Mouse (Mus musculus): ENCODE data around the gene Banp. TPM values are rescaled to one million over a fixed set of nuclear protein-coding genes. Genes with fewer than 3 reads are reported as not detected.

Gene Banp
- polyA plus RNA-seq, 1 experiment from 2014 or later: 40.2 TPM

- no peaks in the 10 kb centered on the region for H3K9me3 ChIP-seq (ENCODE audit: control insufficient read depth, low read length)
Measured at GRCm38 (mm10) chr8:121962892-121963291, 13.3 kb downstream of the Banp start.

GRCm38 (mm10) chr8:121964716-121965512, 15.4 kb downstream of the Banp start:
- no peak overlapping the region for H3K4me2 ChIP-seq
- WGBS: 84% methylated on average over 8 of the region's 8 CpGs
- peaks cover 35% of the 10 kb centered on the region for H3K4me1 ChIP-seq (replicated peaks; ENCODE audit: control insufficient read depth, insufficient read depth, low read length)
- H3K9me3 ChIP-seq (ENCODE audit: control insufficient read depth, low read length): no peaks in the 10 kb centered on the region
- no peak overlapping the region for H3K27ac ChIP-seq (ENCODE audit: low read depth, low read length)
- H3K4me3 ChIP-seq (ENCODE audit: low read depth, low read length): no peak overlapping the region
- no peaks in the 10 kb centered on the region for H3K27me3 ChIP-seq (replicated peaks; ENCODE audit: control insufficient read depth, insufficient read depth, low read length)
- ATAC-seq (replicated peaks; ENCODE audit: low FRiP score) (no peak), DNase-seq (ENCODE audit: low spot score) (no peak)
- peaks cover 4% of the 10 kb centered on the region; the same call in 1 of the 2 replicates for H3K36me3 ChIP-seq (ENCODE audit: control insufficient read depth, insufficient read depth, low read length)
- no peak overlapping the region for H3K9ac ChIP-seq (ENCODE audit: low read depth, low read length)

More at GRCm38 (mm10) chr8:121962892-121963291, 13.3 kb downstream of the Banp start:
- Histone ChIP-seq H3K36me3 (ENCODE audit: control insufficient read depth, insufficient read depth, low read length) (peaks cover 4% of the 10 kb centered on the region; the same call in 1 of the 2 replicates), H3K27ac (ENCODE audit: low read depth, low read length) (no peak overlapping the region), H3K4me3 (ENCODE audit: low read depth, low read length) (no peak overlapping the region), H3K27me3 (replicated peaks; ENCODE audit: control insufficient read depth, insufficient read depth, low read length) (no peaks in the 10 kb centered on the region), H3K4me1 (replicated peaks; ENCODE audit: control insufficient read depth, insufficient read depth, low read length) (peaks cover 25% of the 10 kb centered on the region), H3K9ac (ENCODE audit: low read depth, low read length) (no peak overlapping the region), H3K4me2 (no peak overlapping the region)
- 61% methylated on average over 3 of the region's 3 CpGs for WGBS
- DNase-seq (ENCODE audit: low spot score) (no peak), ATAC-seq (replicated peaks; ENCODE audit: low FRiP score) (no peak)

DNA sequence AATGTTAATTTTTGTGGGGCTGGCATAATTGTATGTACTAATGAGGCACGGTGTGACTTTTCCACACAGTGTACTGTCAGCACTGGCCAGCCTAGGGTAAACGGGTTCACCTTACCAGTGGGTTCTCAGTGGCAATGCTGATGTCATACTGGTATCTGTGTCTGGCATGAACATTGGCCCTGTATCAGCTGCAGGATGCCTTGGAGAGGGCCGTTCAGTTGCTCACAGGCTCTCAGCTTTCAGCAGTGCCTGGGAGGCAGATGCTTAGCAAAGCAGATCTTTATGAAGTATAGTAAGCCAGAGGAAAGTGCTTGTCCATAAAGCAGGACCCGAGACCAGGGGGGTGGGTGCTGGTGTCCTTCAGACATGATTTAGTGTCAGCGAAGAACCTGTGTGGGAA, 16.6 kb downstream of the Banp start:
- Histone ChIP-seq H3K36me3 (ENCODE audit: control insufficient read depth, insufficient read depth, low read length) (peaks cover 4% of the 10 kb centered on the region; the same call in 1 of the 2 replicates), H3K9me3 (ENCODE audit: control insufficient read depth, low read length) (no peaks in the 10 kb centered on the region), H3K4me3 (ENCODE audit: low read depth, low read length) (no peak overlapping the region), H3K4me1 (replicated peaks; ENCODE audit: control insufficient read depth, insufficient read depth, low read length) (peaks cover 38% of the 10 kb centered on the region), H3K27me3 (replicated peaks; ENCODE audit: control insufficient read depth, insufficient read depth, low read length) (no peaks in the 10 kb centered on the region), H3K27ac (ENCODE audit: low read depth, low read length) (no peak overlapping the region), H3K4me2 (no peak overlapping the region), H3K9ac (ENCODE audit: low read depth, low read length) (no peak overlapping the region)
- DNase-seq (ENCODE audit: low spot score) (no peak), ATAC-seq (replicated peaks; ENCODE audit: low FRiP score) (no peak)
- 72% methylated on average over 5 of the region's 5 CpGs for WGBS

DNA sequence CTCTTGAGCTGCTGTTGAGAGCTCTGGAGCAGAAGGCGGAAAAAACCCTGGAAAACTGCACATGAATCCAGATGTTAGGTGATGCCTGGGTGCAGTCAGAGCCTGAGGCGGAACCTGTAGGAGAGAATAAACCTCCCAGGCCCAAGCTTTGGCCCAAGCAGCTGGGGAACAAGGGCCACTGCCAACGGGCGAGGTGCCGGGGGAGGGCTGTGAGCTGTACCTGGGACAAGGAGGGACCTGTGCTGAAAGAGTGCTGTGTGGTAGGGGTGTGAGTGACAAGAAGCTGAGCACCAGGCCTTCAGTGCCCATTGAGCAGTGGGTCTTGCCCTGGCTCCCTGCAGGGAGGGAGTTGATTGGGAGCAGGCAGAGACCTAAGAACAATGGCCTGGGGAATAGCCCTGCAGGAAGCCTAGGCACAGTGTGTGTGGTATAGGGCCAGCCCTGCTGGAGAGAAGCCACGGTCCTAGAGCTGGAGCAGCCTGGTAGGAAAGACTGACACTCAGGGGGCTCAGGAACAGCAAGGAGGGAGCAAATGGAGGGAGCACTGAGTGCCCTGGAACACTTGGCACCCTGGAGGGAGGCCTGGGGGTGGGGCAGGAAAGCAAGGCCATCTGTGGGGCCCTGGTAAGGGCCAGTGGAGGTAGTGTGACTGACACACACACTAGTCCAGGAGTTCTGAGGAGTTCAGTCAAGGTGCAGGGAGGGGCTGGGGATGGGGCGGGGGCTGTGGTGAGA, 17.3 kb downstream of the Banp start:
- peaks cover 7% of the 10 kb centered on the region for H3K36me3 ChIP-seq (ENCODE audit: control insufficient read depth, insufficient read depth, low read length)
- WGBS: 68% methylated on average over 7 of the region's 7 CpGs
- H3K9ac ChIP-seq (ENCODE audit: low read depth, low read length): peak overlapping the region; percentile 3; the same call in 1 of the 2 replicates
- no peak overlapping the region for H3K4me3 ChIP-seq (ENCODE audit: low read depth, low read length)
- H3K27ac ChIP-seq (ENCODE audit: low read depth, low read length): 0 out of 2 replicates have a peak overlapping the region, but pooled peaks have one; percentile 28
- DNase-seq (ENCODE audit: low spot score) (no peak), ATAC-seq (replicated peaks; ENCODE audit: low FRiP score) (peak; percentile 58)
- no peaks in the 10 kb centered on the region for H3K27me3 ChIP-seq (replicated peaks; ENCODE audit: control insufficient read depth, insufficient read depth, low read length)
- no peak overlapping the region for H3K4me2 ChIP-seq
- H3K9me3 ChIP-seq (ENCODE audit: control insufficient read depth, low read length): no peaks in the 10 kb centered on the region
- H3K4me1 ChIP-seq (replicated peaks; ENCODE audit: control insufficient read depth, insufficient read depth, low read length): peaks cover 41% of the 10 kb centered on the region

DNA sequence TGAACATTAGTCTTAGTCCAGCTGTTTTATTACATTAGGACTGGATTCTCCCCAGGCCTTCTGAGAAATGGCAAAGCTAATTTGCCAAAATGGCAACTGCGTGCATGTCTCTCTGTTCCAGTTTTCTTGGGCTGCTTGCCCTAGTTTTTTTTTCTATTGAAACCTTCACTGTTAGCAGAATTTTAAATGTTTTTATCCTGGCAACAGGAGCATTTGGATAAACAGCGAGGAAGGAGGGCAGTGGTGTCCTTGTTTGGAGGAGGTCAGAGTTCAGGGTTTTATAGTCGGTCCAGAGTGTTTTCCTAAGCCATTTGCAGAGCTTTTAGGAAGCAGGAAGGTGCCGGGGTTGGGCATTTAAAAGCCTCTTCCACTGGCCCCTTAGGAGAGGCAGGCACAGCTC, 18.4 kb downstream of the Banp start:
- WGBS: 64% methylated on average over 4 of the region's 4 CpGs
- no peak for DNase-seq (ENCODE audit: low spot score)
- no peaks in the 10 kb centered on the region for H3K27me3 ChIP-seq (replicated peaks; ENCODE audit: control insufficient read depth, insufficient read depth, low read length)

GRCm38 (mm10) chr8:121968542-121968941, 19.0 kb downstream of the Banp start:
- no peaks in the 10 kb centered on the region for H3K27me3 ChIP-seq (replicated peaks; ENCODE audit: control insufficient read depth, insufficient read depth, low read length)
- H3K27ac ChIP-seq (ENCODE audit: low read depth, low read length): no peak overlapping the region
- peak; percentile 63 for ATAC-seq (replicated peaks; ENCODE audit: low FRiP score)
- 60% methylated on average over 4 of the region's 4 CpGs for WGBS
- no peak for DNase-seq (ENCODE audit: low spot score)
- H3K4me1 ChIP-seq (replicated peaks; ENCODE audit: control insufficient read depth, insufficient read depth, low read length): peaks cover 39% of the 10 kb centered on the region
- H3K9ac ChIP-seq (ENCODE audit: low read depth, low read length): 0 out of 2 replicates have a peak overlapping the region, but pooled peaks have one; percentile 37
- H3K4me3 ChIP-seq (ENCODE audit: low read depth, low read length): no peak overlapping the region
- H3K4me2 ChIP-seq: no peak overlapping the region
- H3K36me3 ChIP-seq (ENCODE audit: control insufficient read depth, insufficient read depth, low read length): peaks cover 8% of the 10 kb centered on the region
- no peaks in the 10 kb centered on the region for H3K9me3 ChIP-seq (ENCODE audit: control insufficient read depth, low read length)

More for the DNA sequence above, 18.4 kb downstream of the Banp start:
- no peak for ATAC-seq (replicated peaks; ENCODE audit: low FRiP score)
- no peak overlapping the region for H3K27ac ChIP-seq (ENCODE audit: low read depth, low read length)
- H3K9ac ChIP-seq (ENCODE audit: low read depth, low read length): 0 out of 2 replicates have a peak overlapping the region, but pooled peaks have one; percentile 37
- H3K4me2 ChIP-seq: no peak overlapping the region
- H3K4me3 ChIP-seq (ENCODE audit: low read depth, low read length): no peak overlapping the region
- H3K4me1 ChIP-seq (replicated peaks; ENCODE audit: control insufficient read depth, insufficient read depth, low read length): peaks cover 39% of the 10 kb centered on the region
- H3K36me3 ChIP-seq (ENCODE audit: control insufficient read depth, insufficient read depth, low read length): peaks cover 8% of the 10 kb centered on the region
- no peaks in the 10 kb centered on the region for H3K9me3 ChIP-seq (ENCODE audit: control insufficient read depth, low read length)

- no peaks in the 10 kb centered on the region for H3K27me3 ChIP-seq (replicated peaks; ENCODE audit: control insufficient read depth, insufficient read depth, low read length)
- ATAC-seq (replicated peaks; ENCODE audit: low FRiP score) (no peak), DNase-seq (ENCODE audit: low spot score) (no peak)
- no peaks in the 10 kb centered on the region for H3K9me3 ChIP-seq (ENCODE audit: control insufficient read depth, low read length)
- H3K4me2 ChIP-seq: no peak overlapping the region
- WGBS: 89% methylated on average over 8 of the region's 8 CpGs
- H3K27ac ChIP-seq (ENCODE audit: low read depth, low read length): no peak overlapping the region
- peaks cover 39% of the 10 kb centered on the region for H3K4me1 ChIP-seq (replicated peaks; ENCODE audit: control insufficient read depth, insufficient read depth, low read length)
- peaks cover 12% of the 10 kb centered on the region for H3K36me3 ChIP-seq (ENCODE audit: control insufficient read depth, insufficient read depth, low read length)
- no peak overlapping the region for H3K4me3 ChIP-seq (ENCODE audit: low read depth, low read length)
- no peak overlapping the region for H3K9ac ChIP-seq (ENCODE audit: low read depth, low read length)
Measured at GRCm38 (mm10) chr8:121970225-121970624, 20.7 kb downstream of the Banp start.

- H3K9ac ChIP-seq (ENCODE audit: low read depth, low read length): no peak overlapping the region
- H3K4me3 ChIP-seq (ENCODE audit: low read depth, low read length): no peak overlapping the region
- H3K27me3 ChIP-seq (replicated peaks; ENCODE audit: control insufficient read depth, insufficient read depth, low read length): no peaks in the 10 kb centered on the region
- peaks cover 20% of the 10 kb centered on the region for H3K36me3 ChIP-seq (ENCODE audit: control insufficient read depth, insufficient read depth, low read length)
- WGBS: 68% methylated on average over 17 of the region's 17 CpGs
- DNase-seq (ENCODE audit: low spot score) (no peak), ATAC-seq (replicated peaks; ENCODE audit: low FRiP score) (no peak)
- no peak overlapping the region for H3K27ac ChIP-seq (ENCODE audit: low read depth, low read length)
- peaks cover 33% of the 10 kb centered on the region for H3K4me1 ChIP-seq (replicated peaks; ENCODE audit: control insufficient read depth, insufficient read depth, low read length)
- no peaks in the 10 kb centered on the region for H3K9me3 ChIP-seq (ENCODE audit: control insufficient read depth, low read length)
- H3K4me2 ChIP-seq: no peak overlapping the region
Measured at GRCm38 (mm10) chr8:121971488-121972058, 22.0 kb downstream of the Banp start.
